Mouse (Mus musculus) adrenal gland, postnatal 14 days (tissue): ENCODE measurements at regions not wholly inside any gene's neighbourhood (a gene's known extent, or its start where the extent isn't known, plus 50 kb on each side); places are given as distances from the start of the nearest gene placed in this dataset.
"Not testable (repeated sequence)": the region's sequence is repeated elsewhere in the genome, so short reads cannot be mapped to it uniquely, and the experiment has no call there.

Experiments
- DNase-seq: peaks from one replicate; pipeline ENCODE4 v3.0.0; 2021; ENCODE audit warnings: mixed read lengths

DNA sequence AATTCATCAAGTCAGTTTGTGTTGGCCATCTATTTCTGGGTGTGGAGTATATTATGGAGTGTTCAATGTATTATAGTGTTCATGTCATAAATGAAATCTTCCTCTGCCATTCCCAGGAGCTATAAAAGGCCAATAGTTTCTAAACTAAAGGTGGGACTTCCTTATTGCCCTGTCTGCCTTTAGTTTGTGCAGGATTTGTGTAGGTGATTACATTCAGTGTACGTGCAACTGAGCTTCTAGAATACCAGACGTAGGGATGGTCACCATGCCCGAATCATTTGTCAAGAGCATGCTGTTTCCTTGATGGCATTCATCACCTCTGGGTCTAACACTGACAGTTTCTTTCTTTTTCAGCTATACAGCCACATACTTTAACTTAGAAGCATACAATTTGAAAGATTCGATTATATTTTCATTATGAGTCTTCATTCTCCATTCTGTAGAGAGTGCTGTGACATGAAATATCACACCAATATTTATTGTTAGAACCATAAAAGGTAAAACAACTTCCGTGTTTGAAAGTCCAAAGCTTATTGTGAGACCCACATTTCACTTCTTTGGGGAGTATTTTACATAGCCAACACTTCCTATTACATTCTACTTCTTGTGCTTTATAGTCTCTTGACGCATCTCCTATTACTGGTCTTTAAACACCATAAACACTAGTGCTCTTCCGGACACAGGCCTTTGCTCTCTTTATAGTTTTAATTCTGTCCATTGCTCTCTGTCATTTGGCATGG lies 494.1 kb upstream of the Klf6 start:
- no peak for DNase-seq

DNA sequence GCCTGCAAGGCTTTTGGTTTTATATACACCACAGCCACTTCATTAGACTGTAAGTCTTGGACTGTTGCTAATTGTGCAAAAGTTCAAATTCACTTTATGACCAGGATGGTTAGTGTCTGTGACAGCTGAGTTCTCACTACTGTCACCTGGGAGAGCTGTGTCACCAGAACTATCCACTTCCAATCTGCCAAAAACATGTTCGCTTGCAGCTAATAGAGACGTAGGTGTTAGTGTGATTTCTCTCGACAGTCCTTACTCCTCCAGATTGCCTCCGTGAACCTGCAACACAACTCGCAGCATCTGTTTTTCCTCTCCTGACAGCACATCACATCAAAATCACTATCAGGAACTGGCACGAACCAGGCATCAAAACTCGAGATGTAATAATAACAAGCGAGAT lies 491.3 kb upstream of the Klf6 start:
- no peak for DNase-seq

- DNase-seq = no peak
Observed at GRCm38 (mm10) chr13:5373191-5373590, 488.1 kb upstream of the Klf6 start.

- no peak for DNase-seq
Observed at GRCm38 (mm10) chr13:5408226-5408804, 453.0 kb upstream of the Klf6 start.

DNA sequence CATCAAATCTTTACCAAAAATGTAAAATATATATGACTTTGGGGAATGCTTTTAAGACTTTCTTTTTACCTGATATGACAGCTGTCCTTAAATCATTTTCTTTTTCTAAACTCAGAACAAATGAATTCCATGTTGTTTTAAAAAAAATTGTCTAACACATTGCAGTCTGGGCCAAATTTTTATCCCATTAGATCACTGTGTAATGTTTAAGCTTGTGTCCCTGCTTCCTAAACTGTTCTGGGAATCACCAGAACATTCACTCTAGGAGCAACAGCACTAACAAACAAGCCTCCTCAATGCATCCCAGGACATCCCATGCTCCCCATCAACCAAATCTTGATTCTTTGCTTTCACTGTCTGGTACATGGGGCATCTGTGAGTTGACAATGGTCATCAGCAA lies 449.2 kb upstream of the Klf6 start:
- DNase-seq = no peak

DNA sequence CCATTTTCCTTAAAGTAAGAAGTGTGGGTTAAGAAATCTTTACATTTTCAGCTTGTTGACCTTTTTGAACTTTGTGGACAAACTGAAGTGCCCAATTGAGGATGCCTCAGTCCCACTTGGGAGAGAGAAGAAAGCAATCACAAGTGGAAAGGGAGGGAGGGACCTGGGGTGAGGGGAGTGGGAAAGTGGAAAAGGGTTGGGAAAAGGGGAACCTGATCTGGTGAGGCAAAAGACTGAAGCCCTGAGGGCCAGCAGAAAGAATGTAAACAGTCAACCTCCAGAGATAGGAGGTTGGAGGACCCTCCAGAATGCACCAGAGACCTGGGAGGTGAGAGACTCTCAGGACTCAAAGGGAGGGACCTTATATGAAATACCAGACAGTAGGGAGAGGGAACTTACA lies 448.3 kb upstream of the Klf6 start:
- not testable (repeated sequence) for DNase-seq

- DNase-seq = peak; percentile 6
Observed at GRCm38 (mm10) chr13:5424110-5424509, 437.2 kb upstream of the Klf6 start.

GRCm38 (mm10) chr13:5425491-5426232 lies 435.6 kb upstream of the Klf6 start:
- no peak for DNase-seq

DNA sequence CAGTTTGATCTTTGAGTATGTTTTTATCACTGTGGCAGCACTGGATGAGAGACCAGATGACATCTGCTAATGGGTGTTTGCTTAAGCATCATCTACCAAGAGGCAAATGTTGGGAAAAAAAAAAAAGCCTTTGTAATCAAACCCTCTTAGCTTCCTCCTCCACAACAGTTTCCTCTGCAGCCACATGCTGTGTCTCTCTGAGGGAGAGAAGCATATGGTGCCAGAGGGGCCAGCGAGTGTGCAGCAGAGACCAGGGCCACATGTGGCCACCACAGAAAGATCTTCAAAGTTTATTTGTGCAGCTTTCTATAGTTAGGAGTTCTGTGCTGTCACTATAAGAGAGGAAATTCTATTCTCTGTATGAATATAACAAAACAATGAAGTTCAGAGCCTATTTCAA lies 427.6 kb upstream of the Klf6 start:
- DNase-seq = no peak

DNA sequence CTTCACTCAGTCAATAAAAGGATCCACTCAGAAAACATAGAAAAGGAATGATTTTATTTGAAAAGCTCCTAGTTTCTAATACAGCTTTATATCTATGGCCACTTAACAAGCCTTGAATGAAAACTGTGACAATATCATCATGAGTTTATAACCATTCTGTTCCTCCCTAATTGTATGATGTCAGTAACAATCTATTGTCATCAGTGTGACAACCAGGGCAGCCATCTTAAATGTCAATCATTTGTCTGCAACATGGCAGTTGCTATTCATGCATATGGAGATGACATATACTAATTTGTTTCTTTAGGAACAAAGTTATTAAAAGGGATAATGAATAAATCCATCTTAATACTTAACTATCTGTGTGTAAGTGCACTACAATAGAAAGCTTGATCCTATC lies 426.2 kb upstream of the Klf6 start:
- DNase-seq = no peak

- DNase-seq = no peak
Observed at GRCm38 (mm10) chr13:5436191-5436590, 425.1 kb upstream of the Klf6 start.

DNA sequence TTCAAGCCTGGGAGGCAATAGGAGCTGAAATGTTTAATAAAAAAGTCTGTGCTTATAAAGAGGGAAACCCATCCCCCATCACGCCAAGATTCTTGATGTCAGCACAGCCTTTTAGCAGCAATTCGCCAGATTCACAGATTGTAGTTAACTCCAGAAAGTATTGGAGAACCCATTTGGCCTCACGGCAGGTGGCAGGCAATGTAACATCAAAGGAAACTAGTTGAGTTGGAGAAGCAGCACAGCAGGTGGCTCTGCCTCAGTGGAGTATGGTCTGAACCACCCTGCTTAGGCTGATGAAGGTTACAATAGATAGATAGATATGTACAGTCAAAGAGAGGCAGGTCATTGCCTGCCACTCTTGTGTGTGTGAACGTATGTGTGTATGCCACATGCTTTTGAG lies 420.8 kb upstream of the Klf6 start:
- no peak for DNase-seq

DNA sequence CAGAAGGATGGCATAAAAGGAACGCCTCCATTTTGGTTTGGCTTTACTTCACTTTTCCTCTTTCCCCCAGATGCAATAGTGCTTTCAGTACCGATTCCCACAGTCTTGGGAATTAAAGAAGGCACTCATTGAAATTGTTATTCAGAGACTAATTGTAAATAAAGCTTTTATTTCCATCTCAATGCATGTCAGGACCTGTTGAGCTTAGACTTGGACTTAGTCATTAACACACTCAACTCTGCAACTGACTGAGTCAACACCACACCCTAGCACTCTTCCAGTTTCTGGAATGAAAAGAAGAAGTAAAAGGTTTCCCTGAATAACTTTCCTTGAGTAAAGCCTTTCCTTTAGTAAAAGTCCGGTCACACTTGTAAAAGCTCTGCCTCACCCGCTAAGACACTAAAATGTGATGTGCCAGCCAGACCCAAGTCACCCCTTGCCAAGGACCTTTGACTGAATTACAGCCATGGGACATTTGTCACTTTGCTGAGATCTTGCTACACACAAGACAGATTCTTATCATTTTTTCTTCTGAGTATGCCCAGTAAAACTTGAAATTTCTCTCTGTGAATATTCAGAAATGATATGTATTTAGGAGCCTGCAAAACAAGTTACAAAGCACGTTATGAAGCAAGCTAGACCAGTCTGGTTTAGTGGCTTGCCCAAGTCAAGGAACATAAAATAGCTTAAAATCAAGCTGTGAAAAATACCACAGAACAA lies 416.4 kb upstream of the Klf6 start:
- peak; percentile 51 for DNase-seq

DNA sequence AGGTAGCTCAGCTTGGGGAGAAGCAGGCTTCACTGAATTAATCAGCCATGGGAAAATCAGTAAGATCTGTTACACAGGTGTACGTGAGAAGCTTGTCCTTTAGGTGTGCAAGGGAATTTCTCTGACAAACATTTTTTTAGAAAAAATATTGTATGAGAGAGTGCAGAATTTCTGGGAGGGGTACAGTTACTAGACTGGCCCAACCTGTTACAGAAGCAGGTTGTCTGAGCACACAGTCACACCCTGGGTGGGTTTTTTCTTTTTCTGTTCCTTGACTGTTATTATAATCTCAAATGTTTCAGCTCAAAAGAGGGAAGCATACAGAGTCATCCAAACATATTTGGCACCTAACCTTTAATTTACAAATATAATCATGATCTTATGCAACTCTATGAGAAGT lies 412.7 kb upstream of the Klf6 start:
- no peak for DNase-seq

DNA sequence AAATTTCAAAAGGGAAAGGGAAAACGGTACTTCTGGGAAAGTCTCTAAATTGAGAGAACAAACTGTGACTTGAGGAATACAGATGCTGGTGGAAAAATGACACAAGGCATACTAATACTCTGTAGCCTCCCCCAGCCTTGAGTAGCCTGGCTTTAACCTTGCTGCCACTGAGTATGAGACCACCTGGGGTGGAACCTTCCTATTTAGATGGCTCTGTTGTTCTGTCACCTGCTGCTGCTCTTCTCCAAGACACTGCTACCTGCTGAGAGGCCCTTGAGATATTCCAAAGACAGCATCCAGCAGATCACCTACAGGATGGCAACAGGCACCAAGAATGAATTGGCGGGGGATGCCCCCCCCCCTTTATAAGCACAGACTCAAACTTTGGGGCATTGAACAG lies 380.5 kb upstream of the Klf6 start:
- DNase-seq = no peak

DNA sequence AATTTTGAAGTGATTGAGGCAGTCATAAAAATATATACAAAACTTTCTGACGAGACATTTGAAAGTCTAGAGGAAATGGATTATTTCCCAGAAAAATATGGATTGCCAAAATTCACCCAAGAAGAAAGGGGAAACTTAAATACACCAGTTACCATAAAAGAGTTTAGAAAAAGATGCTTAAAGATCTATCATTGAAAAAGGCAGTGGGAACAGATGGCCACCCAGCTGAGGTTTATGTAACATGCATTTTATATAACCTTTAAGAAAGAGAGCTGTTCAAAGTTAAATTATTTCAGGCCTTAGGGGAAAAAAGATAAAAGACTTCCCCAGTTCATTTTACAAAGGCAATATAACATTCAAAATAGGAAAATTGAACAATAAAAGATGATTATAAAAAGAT lies 369.0 kb upstream of the Klf6 start:
- DNase-seq = no peak

DNA sequence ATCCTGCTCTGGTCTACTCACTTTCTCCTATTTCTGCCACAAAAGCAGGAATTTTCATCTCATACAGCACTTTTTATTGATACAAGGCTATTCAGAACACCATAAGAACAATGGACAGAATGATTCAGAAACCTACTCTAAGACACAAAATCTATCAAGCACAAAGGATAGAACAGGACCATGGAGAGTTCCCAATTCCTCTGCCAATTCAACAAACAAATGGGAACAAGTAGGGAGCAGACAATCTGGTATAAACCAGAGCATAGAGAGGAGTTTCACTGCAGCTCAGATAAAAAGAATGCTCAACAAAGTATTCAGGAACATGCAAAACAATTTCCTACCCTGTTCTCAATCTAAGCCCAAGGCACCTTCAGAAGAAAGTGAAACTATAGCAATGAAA lies 363.7 kb upstream of the Klf6 start:
- peak; percentile 9 for DNase-seq

DNA sequence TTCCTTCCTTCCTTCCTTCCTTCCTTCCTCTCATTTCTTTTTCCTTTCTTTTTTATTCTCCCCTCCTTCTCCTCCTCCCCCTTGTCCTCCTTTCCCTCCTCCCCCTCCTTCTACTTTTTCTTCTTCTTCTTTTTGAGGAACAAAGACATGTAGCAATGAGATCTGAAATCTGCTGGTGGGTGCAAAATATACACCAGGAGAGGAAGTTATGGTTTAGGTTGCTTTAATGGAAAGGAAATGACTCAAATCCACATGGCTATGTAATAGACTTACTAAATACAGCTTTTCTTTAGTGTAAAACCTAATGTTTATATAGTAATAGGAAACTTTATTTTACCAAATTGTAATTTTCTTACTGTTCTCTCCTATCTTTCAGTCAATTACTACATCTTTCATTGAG lies 349.5 kb upstream of the Klf6 start:
- DNase-seq = no peak

GRCm38 (mm10) chr13:5515552-5515951 lies 345.7 kb upstream of the Klf6 start:
- no peak for DNase-seq

DNA sequence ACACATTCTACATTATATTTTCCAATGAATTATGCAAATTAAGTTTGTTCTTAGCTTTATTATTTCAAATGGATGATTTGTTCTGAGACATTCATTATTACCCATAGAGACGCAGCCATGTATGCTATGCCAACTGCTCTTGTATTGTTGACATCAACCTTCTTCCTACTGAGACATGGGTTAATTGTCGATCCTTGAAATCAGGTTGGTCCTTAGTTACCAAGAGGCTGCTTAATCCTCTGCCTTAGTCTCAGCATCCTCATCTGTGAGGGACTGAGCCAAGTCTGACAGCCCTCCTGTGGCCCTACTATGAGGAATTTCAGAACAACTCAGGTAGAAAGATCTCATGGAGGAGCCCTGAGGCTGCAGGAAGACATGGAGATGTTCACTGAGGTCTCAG lies 345.2 kb upstream of the Klf6 start:
- no peak for DNase-seq

- no peak for DNase-seq
Observed at GRCm38 (mm10) chr13:5519181-5519580, 342.1 kb upstream of the Klf6 start.

GRCm38 (mm10) chr13:5519600-5519999 lies 341.7 kb upstream of the Klf6 start:
- DNase-seq = no peak

DNA sequence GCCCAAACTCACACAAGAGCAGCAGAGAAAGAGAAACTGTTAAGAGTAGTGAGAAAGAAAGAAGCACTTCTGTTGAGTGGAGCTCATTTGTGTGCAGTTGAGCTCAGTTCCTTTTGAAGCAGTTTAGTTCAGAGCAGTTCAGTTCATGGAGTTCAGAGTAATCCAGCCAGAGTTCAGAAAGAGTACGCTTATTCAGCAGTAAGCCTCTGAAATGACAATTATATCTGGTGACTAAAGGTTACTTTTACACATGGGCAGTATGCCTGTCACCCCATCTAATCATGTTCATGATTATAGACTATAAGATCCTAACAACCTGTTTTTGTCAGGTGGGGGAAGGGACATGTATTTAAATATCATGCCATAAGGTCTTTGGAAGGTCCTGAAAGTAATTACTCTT lies 333.9 kb upstream of the Klf6 start:
- no peak for DNase-seq
